Mouse (Mus musculus): ENCODE results near the gene Tshz2.

GRCm38 (mm10) chr2:169585631-169586285 is 47.1 kb upstream of the Tshz2 start:
- TF ChIP-seq POLR2A (IDR thresholded peaks at IDR 0.05; ENCODE audit: low read depth, low read length) (no peak), CTCF (IDR thresholded peaks at IDR 0.05; ENCODE audit: extremely low read depth, insufficient read depth, insufficient read length, insufficient replicate concordance) (no peak)

All from spleen, adult 2 months (tissue).